Mouse (Mus musculus) yolk sac, embryonic 10.5 days (tissue): Measurements from ENCODE around the gene Med12l.
"Not testable (repeated sequence)": the region's sequence is repeated elsewhere in the genome, so short reads cannot be mapped to it uniquely, and the experiment has no call there.

ENCODE experiments used
- DNase-seq: peaks from one replicate; pipeline ENCODE4 v3.0.0-alpha.2; 2017; ENCODE audit warnings: low spot score

The Med12l gene

DNA sequence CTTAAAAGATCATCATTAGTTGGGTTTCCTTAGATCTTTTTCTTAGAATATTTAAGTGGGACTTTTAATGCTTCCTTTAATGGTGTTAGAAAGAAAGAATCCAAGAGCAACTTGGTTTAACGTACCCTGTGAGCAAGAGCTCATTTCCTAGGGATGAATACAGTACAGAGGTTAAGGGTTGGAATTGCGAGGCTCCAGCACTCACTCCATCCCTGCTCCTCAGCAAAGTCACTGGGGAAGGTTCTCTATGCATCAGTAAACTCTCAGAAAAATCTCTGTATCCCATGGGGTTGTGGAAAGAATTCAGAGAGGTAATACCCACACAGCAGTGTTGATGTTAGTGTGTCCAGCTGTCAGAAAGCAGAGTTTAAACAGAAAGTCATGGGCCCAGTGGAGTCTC lies 134.5 kb downstream of the Med12l start:
- DNase-seq, result no peak

DNA sequence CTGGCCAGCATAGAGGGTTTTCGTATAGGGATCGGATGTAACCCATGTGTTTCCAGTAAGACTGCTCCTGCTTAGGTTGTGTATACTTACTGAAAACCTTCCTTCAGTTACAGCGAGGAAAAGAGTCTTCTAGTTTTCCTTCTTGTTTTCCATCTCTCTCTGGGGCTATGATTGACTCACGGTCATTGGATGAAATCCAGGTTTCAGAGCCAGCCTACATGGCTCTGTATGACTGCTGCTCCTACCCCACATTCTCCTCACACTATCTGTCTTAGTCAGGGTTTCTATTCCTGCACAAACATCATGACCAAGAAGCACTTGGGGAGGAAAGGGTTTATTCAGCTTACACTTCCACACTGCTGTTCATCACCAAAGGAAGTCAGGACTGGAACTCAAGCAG lies 135.3 kb downstream of the Med12l start:
- not testable (repeated sequence) for DNase-seq

DNA sequence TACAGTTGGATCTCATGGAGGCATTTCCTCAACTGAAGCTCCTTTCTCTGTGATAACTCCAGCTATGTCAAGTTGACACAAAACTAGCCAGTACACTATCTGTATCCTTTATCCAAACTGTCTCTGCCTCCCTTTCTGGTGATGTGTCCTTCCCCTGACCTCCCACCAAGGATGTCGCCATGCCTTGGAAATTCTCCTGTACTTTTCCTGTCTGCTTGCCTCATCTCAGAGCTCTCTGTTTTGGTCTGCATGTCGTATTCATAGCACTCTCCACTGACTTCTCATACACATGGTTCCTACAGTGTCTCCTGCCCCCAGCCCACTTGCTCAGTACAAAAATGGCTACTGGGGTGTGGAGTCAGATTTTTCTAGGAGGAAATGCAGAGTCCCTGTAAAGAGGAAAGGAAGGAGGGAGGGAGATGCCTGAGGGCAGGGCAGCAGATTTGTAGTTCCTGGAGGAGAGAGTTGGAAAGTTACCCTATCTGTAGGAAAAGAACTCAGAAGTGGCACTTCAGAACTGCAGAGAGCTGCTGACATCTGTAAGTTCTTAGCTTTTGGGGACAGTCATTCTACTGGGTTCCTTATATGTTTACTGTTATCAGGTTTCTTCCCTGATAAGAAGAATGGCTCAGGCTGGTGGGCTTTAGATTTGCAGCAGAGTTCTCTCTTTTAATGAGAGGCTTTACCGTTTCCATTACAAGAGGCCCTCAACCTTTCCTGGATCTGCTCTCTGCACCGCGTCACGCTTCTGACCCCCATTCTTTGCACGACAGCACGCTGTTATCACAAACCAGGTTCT lies 136.1 kb downstream of the Med12l start:
- DNase-seq, result no peak

DNA sequence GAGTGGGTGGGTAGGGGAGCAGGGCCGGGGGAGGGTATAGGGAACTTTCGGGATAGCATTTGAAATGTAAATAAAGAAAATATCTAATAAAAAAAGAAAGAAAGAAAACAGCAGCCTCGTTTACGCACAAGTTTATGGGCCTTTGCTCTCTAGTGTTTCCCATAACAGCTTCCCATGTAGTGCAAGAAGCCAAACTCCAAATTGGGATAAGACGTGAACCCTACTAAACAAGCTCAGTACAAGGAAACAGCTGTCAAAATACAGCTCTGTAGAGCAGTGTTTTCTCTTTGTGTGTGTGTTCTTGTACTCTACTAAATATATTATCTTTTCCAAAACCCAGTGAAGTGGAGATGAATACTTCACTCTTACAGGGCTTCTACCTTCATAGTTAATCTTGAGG lies 139.6 kb downstream of the Med12l start:
- no peak for DNase-seq

DNA sequence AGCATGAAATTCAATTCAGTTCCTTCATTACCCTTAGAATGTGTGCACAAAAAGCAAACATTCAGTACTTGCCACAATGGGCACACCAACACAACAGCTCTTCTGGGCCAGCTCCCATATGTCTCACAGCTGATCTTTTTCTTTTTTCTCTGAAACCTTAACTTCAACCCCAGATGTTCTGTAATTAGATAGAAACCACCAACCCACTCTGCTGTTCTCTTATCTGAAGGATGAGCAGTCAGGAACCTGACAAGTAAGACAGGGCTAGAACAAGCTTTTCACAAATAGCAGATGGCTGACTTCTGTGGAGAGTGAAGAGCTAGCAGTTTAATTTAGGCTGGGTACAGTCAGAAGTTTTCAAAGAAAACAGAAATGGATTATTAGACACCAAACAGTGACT lies 144.0 kb downstream of the Med12l start:
- DNase-seq, result no peak

DNA sequence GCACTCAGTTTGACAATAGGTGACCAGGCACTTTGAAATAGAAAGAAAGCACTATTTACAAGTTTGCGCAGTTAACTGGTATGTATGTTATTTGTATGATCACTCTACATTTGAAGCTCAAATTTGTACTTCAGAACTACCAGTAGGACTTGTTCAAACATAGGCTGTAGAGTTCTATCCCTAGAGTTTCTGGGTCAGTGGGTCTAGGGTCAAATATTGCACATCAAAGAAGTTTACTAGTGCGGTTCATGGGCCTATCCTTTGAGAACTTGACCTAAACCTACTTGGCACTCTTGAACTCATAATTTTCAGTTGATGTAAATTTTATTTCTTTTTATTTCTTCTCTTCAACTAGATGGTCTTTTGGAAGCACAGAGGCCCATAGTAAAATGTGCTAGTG lies 145.0 kb downstream of the Med12l start:
- no peak for DNase-seq

DNA sequence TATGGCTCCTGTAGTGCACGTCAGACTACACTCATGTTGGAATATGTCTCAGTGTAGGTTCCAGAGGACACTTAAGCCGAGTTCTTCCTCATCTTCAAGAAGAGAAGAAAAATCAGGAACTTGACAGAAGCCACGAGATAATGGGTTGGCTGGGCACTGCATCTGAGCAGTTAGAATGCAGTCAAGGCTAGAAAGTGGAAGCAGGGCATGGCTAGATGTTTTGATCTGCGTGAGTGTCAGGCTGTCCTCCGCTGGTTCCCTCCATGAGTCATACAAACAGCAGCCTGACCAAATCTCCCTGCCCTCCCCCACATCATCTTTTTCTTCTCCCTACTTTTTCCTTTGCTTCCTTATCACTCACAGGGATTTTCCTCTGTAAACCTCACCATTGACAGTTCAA lies 147.8 kb downstream of the Med12l start, which contains the start of gene P2ry14:
Gene P2ry14, minus strand, starts transcription at position 195 of the 400 bp plus-strand sequence.
- DNase-seq, result no peak

DNA sequence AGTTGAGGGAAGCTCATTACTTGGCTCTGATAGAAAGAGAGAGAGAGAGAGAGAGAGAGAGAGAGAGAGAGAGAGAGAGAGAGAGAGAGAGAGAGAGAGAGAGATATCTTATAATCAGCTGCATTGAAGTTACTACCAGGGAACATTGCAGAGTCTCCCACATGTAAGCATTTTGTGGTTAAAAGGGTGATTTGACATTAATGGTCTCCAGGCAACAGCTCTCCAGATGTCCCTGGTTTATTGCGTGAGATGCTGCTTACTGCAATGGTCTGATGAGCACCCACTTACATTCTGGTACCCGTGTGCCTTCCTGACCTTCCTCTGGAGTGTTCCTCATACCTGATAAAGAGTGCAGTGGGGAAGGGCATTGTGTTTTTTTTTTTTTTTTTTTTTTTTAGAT lies 149.3 kb downstream of the Med12l start:
- no peak for DNase-seq

DNA sequence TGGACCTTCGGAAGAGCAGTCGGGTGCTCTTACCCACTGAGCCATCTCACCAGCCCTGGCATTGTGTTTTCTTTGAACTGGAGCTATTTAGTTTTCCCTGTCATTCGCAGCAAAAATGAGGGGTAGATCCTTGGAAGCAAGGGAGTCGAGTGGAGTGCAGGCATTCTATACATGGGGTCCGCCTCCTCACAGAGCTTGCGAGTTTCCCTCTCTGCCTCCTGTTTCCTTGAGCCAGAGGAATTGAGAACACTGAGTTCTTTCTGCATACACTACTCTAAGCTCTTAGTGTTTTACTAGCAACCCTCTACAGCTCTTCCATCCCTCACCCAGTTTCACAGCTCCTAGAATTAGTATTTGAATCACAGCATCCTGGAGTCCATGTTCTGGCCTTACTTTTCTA lies 149.8 kb downstream of the Med12l start:
- no peak for DNase-seq

DNA sequence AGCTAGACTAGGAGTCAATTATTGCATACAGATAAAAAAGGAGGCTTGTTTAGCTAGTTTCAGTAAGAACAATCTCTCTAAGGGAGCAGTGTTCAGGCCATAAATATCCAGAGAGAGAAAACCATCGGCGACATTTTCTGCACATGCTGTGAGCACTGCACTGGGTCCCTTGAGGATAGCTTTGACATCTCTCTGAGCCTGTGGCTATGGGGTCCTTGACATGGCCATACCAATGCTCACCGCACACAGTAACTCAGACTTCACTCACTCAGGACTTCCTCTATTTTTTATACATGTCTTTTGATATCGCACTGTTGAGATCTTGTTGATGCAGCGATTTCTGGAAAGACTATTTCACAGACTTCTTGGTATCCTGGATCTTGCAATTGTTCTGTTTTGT lies 151.4 kb downstream of the Med12l start:
- DNase-seq, result no peak

DNA sequence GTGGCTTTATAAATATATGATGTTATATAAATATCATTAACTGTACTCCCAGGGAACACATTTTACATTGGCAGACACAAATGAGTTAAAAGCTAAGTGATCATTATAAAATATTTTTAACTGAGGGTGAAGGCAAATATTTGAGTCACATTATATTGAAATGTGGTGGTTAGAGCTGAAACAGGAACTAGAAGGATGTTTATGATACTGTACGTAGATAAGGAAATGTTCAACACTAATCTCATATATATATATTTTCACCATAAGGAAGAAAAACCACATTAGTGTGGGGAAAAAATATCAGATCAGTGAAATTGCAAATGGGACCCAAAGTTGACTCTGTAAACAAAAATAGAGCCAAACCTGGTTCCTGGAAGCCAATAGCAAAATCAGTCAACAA lies 154.8 kb downstream of the Med12l start:
- DNase-seq, result no peak

DNA sequence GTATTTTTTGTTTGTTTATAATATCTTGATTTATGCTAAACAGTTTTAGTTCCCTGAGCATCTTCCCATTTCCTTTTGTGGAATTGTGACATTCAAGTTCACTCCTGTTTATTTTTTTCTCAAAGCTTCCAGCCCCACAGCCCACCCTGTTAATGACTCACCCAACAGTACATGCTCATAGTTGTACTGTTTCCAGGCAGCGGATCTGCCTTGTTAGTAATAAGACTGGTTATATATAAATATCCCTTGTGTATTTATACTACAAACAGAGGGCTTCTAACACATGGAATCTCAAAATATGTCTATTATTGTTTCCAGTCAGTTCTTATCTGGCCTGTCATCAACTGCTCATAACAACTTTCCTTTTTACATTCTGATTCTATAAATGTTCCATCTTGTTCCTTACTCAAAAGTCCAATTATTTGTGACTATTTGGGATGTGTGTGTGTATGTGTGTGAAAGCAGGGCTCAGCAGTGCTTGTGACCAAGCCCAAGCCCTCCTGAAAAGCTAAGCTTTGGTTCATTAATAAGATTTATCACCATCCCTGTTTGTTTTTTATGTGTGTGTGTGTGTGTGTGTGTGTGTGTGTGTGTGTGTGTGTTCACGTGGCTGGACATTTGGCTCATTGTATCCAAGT lies 161.9 kb downstream of the Med12l start:
- DNase-seq, result no peak

DNA sequence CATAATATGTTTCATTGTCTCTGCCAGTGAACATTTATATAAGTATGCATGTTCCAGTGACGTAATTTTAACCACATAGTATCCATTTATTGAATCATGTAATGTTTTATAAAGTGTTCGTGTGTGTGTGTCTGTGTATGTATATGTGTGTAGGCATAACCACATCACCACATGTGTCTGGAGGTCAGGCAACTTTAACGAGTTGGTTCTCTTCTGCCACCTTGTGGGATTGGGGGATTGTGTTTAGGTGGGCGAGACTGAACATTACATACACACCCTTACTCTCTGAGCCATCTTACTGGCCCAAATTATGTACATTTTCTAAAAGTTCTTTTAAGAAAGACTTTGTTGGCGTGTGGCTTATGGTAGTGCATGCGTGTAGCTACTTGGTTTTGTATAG lies 162.9 kb downstream of the Med12l start:
- DNase-seq, result no peak

DNA sequence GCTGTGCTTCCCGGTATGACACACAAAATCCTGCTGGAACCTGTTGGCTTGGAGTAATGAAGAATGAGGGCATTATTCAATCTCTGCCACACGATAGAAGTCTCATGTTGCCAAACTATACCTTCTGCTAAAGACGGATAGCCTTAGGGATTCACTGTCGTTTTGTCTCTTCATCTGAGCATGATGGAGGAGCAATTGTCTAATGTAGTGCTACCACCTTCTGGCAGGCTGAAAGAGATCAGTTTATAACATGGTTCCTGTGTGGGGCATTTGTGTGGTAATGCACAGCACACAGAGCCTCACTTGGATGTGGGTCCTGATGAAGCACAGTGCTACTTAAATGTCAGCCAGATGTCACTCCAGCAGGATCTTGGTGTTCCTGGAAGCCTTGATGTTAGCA lies 163.6 kb downstream of the Med12l start:
- DNase-seq, result no peak

DNA sequence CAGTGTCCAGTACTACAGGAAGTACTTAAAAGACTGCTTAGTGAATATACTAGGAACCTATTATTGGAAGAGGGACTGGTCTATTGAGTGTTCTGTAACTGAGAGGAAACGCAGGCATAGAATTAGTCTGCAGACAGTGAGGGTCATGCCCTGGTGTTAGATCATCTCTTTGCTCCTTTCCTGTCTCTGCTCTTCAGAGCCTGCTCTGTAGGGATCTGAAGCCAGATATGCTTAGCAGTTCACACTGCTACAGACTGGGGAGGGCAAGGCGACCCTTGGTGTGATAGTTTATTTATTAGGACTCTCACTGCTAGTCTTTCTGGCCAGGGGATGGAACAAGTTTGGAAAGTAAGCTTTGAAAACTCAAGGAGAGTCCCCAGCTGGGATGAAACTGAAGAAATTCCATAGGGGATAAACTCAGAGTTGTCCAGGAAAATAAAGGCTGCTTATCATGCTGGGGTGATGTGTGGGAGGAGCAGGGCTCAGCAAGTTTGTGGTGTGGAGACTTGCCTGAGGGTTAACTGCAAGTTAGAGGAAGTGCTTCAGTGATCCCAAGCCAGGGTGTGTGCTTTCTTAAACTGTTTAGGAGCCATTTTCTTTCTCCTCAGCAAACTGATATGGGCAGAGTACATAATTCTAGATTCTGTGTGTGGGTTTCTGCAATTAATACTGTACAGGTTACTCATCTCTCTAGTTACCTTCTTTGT lies 164.4 kb downstream of the Med12l start:
- peak; percentile 7 for DNase-seq

DNA sequence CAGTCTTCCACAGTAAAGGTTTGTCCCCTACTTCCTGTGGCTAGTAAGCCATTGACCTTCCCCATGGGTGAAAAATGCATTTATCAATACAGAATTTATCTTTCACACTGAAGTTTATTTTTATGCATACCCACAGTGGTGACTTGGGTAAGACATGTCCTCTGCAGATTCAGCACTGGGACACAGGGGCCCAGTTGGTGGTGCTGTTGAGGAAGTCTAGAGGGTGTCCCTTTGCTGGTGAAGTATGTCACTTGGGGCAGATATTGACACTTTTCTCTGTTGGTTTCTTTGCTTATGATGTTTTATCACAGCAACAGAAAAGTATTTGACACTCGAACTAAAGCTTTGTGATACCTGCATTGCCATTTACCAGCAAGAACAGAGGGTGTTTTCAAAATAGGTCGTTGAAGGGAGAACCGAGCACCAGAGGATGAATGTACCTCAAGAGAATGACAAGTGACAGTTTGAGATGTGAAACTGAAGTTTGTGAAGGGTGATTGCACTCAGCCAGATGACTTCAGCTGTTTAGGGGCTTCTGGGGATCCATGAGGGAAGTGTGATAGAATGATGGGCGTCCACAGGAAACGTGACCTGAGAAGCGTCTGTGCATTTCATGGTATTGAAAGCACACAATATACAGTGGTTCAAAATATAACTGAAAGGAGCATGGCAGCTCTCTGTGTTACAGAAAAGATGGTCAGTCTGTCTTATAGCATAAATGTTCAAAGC lies 169.0 kb downstream of the Med12l start:
- no peak for DNase-seq

DNA sequence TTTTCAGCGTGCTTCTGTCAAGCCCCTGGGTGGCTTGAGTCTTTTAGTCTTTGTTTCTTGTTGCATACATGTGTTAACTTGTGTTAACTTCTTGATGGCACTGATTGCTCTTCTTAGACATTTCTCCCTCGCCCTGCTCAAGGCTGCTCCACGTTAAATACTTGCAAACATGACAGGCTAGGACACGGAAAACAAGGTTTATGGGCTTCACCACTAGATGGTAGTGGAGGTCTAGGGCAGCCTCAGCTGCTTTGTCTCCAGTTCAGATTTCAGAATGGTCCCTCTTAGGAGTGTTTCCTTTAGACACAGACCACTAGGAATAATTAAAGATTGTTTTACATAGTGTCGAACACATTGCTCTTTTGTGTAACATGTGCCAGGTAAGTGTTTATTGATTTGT lies 169.6 kb downstream of the Med12l start:
- no peak for DNase-seq

DNA sequence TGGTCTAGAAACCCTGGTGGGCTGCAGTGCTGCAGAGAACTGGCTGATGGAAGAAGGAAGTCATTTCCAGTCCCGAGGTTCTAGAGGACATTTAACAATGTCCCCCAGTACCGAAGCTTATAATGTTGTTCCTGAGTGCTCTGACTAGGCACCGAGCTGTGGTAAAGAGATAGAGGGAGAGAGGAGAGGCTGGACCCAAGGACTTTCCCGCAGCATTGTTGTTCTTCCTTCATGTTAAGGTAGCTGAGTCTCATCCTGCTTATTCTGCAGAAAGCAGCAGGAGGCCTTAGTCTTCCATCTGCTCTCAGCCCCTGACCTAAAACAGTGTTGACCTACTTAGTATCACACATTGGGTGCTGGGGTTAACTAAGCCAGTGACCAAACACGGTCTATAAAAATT lies 171.2 kb downstream of the Med12l start:
- DNase-seq, result no peak

DNA sequence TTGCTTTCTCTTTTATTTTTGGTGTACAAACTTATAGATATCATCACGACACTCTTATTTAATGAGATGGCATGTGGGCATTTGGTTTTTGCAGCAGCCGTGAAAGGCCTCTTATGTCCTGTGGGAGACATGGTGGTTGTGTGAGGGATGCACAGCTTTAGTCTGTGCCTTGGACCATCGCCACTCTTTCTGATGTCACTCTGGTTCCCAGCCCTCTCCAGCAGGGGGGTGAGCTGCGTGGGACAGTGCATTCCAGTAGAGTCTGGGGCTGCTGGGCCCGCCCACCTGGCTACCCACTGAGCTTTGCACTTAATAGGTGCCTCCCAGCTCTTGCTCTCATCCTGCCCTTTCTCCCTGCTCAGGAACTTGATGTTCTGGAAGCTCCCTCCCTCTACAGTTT lies 175.5 kb downstream of the Med12l start:
- DNase-seq, result no peak

DNA sequence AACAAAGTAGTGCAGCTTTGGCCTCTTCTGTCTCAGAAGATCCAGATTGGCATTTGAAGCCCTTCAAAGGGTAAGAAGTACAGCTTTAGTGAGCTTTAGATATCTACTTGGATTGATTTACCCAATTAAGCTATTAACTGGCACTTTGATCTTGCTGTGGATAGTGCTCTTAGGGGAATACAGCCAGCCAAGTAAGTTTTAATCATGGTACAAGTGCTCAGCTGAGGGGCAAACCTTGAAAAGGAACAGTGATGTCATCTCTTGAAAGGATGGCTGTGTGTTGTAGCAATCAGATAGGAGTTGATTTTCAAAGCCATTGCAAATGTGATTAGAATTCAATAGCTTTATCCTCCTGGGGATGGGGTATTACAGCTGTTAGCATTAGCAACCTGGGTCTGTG lies 176.5 kb downstream of the Med12l start:
- no peak for DNase-seq

DNA sequence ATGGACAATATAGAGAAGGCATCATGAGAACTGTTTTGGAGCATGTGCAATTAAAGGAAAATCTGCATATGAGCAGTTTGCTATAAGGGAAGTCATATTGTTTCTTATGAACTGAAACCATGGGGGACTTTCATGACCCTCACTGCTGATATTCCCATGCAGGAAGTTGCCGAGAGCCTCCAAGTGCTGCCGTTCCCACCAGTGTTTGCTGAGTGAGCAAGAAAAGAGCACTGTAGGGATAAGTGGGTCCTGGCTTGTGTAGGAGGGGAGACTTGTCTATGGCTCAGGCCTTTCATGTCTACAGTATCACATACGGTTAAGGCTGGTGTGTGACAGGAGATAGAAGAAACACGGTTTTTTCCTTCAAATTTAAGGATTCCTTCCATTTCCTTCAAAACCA lies 180.0 kb downstream of the Med12l start:
- DNase-seq, result no peak

DNA sequence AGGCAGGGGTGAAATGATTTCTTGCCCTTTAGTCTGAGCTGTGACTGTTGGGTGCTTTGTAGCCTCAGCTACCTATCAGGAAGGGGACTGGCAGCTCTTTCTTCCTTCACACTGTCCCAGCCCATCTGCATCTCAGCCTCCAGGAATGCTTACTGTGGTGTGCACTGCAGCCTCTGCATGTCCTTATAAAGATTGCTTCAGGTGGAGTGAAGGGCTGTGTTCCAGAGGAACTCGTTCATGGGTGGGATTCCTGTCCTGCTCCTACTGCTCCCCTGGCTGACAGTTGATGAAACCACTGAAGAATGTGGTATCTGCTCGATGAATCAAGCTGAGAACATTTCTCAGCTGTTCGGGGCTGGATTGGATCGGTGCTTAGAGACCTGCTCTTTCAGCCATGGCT lies 181.7 kb downstream of the Med12l start:
- no peak for DNase-seq

DNA sequence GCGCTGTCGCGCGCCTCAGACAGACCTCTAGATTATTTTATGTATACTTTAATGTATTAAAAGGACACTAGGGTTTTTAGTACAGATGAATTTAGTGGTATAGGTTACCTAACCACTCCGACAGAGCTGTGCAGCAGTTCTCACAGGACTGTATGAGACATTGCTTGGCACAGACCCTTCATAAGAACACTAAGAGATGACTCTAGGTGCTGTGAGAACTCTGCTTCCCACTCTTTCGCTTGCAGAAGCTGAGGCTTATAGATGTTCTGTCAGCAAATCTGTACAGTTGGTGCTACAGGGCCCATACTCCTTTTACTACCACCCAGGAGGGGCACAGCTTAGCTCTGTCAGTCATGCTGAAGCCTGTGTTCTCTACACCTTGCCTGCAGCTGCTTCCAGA lies 186.0 kb downstream of the Med12l start:
- no peak for DNase-seq
